In the genomic region with DNA sequence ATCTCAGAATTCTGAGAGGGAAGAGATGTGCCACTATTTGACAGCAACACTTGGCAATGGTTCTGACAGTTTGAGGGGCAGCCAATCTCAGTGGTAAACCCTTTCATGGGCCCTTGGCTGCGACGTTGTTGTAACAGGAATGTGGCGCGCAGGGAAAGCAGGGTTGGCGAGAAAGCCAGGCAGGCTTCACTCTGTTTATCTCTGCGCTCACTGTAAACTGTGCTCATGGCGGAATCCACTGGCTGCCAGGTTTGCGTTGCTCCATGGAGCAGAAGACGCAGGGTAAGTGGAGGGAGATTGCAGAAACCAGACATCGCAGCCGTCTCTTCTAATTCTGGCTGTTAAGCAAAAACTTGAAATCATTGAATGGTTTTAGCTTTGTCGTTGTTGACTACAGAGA, we compare ENCODE assay signal across 9 mouse cellular contexts.
DNase-seq lines count a peak whose midpoint lies in the region; ATAC-seq and TF ChIP-seq lines count a peak whose summit lies in the region.
"Had no signal": no experiment of that assay in that cellular context is flagged by ENCODE, and none has a peak within 500 bp of the region (broad histone marks: within the 10 kb centered on the region; RNA-seq: fewer than 3 reads in every experiment).

No protein-coding gene starts in this region.

- TF ChIP-seq EP300 in heart, postnatal 0 days (IDR thresholded peaks at IDR 0.05; ENCODE audit: low read depth) = no peak

- H3K9ac ChIP-seq in heart, postnatal 0 days (replicated peaks; ENCODE audit: low read depth, low read length) = no peak overlapping the region
- H3K9ac ChIP-seq in midbrain, embryonic 15.5 days = no peak overlapping the region

- H3K4me2 ChIP-seq in heart, postnatal 0 days (ENCODE audit: low read depth, low read length) = peak overlapping the region; percentile 56
- H3K4me2 ChIP-seq in midbrain, embryonic 15.5 days = peak overlapping the region; percentile 9; the same call in 1 of the 2 replicates

- H3K4me1 ChIP-seq in heart, postnatal 0 days (ENCODE audit: control insufficient read depth, insufficient read depth) = no peaks in the 10 kb centered on the region
- H3K4me1 ChIP-seq in midbrain, embryonic 15.5 days = peaks cover 4% of the 10 kb centered on the region; the same call in 1 of the 2 replicates

- no peak for TF ChIP-seq CTCF in heart, postnatal 0 days (IDR thresholded peaks at IDR 0.05; ENCODE audit: low read depth)

- peak; percentile 86 to 89 for DNase-seq in cerebellum, postnatal 14 days
- DNase-seq in left cerebral cortex, postnatal 25 days (ENCODE audit: low spot score in 2 of 2) = peak; percentile 22 to 57
- no peak for DNase-seq in left cerebral cortex, adult 8-10 months (ENCODE audit: low spot score in 2 of 2)
- peak; percentile 29 for DNase-seq in heart, postnatal 0 days (ENCODE audit: low spot score)
- no peak for DNase-seq in ovary, postnatal 14 days (ENCODE audit: low spot score)
- no peak for DNase-seq in adrenal gland, adult 8-10 months
- DNase-seq: thymus, postnatal 36 days had no signal

- peak overlapping the region; percentile 15 for H3K4me3 ChIP-seq in heart, postnatal 0 days (ENCODE audit: low read depth, low read length)
- H3K4me3 ChIP-seq in midbrain, embryonic 15.5 days = no peak overlapping the region

- intact Hi-C loops in left cerebral cortex, postnatal 25 days (cut with DNase I) = loop anchor here (5.0 kb wide), 2 partner anchors 157 to 332 kb away; no protein-coding TSS in a partner anchor

- peak overlapping the region; percentile 40; the same call in 1 of the 2 replicates for H3K27ac ChIP-seq in heart, postnatal 0 days (ENCODE audit: low read depth)
- H3K27ac ChIP-seq in midbrain, embryonic 15.5 days = peak overlapping the region; percentile 9; the same call in 1 of the 2 replicates

- H3K36me3 ChIP-seq in heart, postnatal 0 days (replicated peaks; ENCODE audit: control insufficient read depth, insufficient read depth, low read length) = no peaks in the 10 kb centered on the region
- H3K36me3 ChIP-seq in midbrain, embryonic 15.5 days (replicated peaks) = no peaks in the 10 kb centered on the region

- H3K9me3 ChIP-seq in heart, postnatal 0 days (replicated peaks; ENCODE audit: control insufficient read depth, low read length) = no peaks in the 10 kb centered on the region
- H3K9me3 ChIP-seq in midbrain, embryonic 15.5 days = no peaks in the 10 kb centered on the region

- no peaks in the 10 kb centered on the region for H3K27me3 ChIP-seq in heart, postnatal 0 days (ENCODE audit: control insufficient read depth, insufficient read depth, low read length)
- no peaks in the 10 kb centered on the region for H3K27me3 ChIP-seq in midbrain, embryonic 15.5 days (replicated peaks)

- WGBS in heart, postnatal 0 days = 27% methylated on average over 12 of the region's 12 CpGs
- 61% methylated on average over 12 of the region's 12 CpGs for WGBS in midbrain, embryonic 15.5 days

- no peak for ATAC-seq in cerebellum, adult (ENCODE audit: insufficient number of reproducible peaks, low FRiP score, low TSS enrichment)
- ATAC-seq in heart, postnatal 0 days (ENCODE audit: insufficient read depth, low read depth) = peak; percentile 53; the same call in 1 of the 2 replicates
- ATAC-seq in midbrain, embryonic 15.5 days (replicated peaks) = peak; percentile 45

Comparison
In these comparisons a context has a peak if more than half of its experiments do, and no peak if none do; other contexts are left out.
1. DNase-seq: peak in cerebellum, postnatal 14 days (2 of 2), left cerebral cortex, postnatal 25 days (2 of 2) and heart, postnatal 0 days (single experiment); none in left cerebral cortex, adult 8-10 months (0 of 2), ovary, postnatal 14 days (single experiment) and adrenal gland, adult 8-10 months (single experiment).